Mouse (Mus musculus) adrenal gland, adult 18-20 months (tissue): ENCODE results near the gene Gm36210. TPM values are rescaled to one million over a fixed set of nuclear protein-coding genes. Genes with fewer than 3 reads are reported as not detected.

Experiments used
- DNase-seq, 2 experiments: peaks; one replicate each; pipeline ENCODE4 v3.0.0; 2021 to 2022; ENCODE audit warnings: low spot score in 2 of 2
- long read RNA-seq, 2 experiments: library from polyadenylated mRNA; stranded (forward); transcript quantifications; one replicate each; pipeline ENCODE4 v2.0.0; 2021
- total RNA-seq, 2 experiments: library from RNA; stranded (reverse); gene quantifications; 1 replicate in 1 of 2; 2 replicates in 1 of 2; pipeline ENCODE4 v1.2.3; 2021

The Gm36210 gene
- total RNA-seq: not detected
- long read RNA-seq, experiment 1: 0 reads
- long read RNA-seq, experiment 2: 0 reads

DNA sequence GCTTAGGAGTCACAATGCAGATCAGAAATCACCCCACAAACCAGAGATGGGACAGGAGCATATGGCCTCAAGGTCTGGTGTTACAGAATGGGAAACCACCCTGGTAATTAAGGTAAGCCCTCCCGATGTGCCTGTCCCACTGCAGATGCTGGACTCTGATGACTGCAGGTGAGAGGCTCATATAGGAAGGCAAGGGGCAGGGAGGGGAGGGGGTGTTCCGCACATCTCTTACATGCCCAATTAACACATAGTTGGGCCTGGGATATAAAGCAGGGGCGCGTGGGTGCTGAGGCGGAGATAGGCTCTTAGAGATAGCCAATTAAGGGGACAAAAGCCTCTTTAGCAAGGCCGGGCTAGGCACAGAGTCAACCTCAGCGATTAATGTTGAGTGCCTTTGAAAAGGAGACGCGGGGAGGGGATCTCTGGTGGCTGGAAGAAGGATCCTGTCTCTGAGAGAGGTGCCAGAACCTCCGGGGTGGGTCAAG is at the start of gene Gm36210:
Gene Gm36210 (minus strand): TSS at position 51 of the 485 bp plus-strand sequence.
- DNase-seq: no peak

DNA sequence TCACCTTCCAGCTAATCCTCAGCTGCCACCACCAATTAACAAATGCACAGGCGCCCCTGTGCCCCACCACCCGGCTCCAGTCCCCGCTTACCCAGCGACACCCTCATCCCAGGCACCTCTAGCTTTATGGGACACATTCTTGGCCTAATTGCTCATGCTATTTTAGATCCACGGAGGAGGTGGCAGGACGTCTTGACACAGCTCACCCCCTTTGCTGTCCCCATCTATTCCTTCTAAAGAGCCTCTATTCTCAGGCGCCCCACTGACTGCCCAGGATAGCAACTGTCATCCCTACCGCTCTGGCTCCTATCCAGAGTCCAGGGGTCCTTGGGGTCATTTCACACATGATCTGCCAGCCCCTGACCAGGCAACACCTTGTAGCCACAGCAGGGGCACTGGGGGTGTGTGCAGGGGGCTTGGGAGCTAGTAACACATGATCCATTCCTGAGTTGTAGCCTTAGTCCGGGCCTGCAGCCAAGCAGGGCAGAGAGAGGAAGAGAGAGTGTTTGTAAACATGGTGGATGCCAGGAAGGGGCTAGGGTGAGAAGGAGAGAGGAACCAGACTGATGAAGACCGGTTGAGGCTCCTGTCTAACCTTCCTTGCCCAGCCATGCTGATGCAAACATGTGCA is 47.6 kb upstream of the Gm36210 start:
- DNase-seq: no peak

DNA sequence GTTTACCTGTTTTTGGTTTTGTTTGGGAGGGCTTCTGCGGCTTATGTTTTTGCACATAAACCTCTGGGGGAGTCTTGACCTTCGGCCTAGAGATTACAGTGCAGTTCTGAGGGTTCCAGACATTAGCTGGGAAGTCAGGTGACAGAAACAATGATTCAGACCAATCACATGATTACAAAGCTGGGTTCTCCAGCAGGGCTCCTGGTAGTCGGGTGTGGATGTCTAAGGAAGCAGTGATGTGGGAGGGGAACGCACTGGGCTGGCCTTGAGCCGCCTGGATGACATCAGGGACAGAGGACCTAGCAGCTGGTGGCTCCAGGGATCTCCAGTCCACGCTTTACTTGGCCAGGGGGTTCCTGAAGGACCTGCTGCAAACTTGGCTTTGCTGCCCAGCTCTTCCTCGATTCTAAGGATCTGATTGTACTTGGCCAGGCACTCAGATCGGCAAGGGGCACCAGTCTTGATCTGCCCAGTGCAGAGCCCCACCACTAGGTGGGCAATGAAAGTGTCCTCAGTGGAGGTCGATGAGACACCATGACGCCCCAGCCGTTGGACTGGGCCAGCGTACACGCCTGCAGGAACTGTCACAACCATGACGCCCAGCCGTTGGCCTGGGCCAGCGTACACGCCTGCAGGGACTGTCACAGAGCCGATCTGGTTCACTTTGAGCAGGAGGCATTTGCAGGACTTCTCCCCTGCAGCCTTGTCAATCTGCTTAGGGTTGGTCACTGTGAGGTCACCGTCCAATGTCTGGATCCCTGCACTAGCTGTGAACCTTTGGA is 44.4 kb upstream of the Gm36210 start:
- no peak for DNase-seq

DNA sequence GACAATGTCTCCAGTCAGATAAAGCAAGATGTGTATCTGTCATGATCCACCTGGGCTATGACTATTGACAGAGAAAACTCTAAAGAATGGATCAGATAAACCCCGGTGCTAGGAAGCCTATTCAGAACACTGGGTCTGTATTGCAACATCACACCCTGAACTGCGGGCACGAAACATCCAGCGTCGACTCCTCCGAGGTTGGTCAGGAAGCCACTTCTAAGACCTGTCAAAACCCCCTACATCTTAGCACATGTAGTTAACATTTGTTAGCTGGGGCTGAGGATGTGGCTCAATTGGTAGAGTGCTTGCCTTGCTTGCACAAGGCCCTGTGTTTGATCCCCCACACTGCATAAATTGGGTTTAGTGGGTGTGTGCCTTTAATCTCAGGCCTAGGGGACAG is 42.1 kb upstream of the Gm36210 start:
- DNase-seq: no peak

DNA sequence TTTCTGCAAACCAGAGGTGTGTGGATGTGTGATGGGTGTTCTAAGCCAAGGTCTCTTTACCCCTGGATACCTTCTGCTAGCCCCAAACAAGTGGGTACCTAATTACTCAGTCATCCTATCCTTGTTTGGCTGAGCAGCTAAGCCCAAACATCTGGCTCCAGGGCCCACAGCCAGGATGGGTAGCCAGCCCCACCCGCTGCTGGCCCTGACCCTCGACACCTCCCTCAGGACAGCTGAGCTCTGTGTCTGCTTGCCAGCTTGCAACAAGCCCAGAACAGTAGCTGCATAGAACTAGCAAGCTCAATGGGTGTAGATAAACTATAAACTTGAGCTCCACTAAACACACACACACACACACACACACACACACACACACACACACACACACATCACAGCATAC is 41.5 kb upstream of the Gm36210 start:
- no peak for DNase-seq

DNA sequence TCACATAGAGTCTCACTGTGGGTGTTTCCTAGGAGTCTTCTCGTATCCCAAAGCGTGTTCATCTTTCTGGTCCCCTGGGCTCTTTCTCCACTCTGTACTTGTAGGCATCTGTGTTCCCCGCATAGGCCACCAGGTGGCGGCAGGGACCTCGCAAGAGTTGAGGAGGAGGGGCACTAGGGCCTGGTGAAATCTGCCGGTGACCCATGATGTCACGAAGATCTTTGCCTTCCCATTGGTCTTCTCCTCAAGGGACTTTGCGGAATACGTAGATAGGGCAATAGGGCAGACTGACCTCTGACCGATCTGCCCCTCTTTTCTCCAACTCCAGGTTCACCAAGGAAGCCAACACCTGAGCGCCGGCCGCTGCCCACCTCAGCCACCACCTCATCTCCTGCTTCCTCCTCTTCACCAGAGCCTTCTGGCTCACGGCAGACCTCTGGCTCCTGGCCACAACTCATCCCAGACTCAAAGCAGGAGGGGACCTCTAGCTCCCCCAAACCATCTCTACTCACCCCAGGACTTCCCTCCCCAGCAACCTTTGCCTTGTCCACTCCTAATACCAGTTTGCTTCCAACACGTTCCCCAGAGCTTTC is 37.0 kb upstream of the Gm36210 start:
- peak; percentile 95 to 96 for DNase-seq

DNA sequence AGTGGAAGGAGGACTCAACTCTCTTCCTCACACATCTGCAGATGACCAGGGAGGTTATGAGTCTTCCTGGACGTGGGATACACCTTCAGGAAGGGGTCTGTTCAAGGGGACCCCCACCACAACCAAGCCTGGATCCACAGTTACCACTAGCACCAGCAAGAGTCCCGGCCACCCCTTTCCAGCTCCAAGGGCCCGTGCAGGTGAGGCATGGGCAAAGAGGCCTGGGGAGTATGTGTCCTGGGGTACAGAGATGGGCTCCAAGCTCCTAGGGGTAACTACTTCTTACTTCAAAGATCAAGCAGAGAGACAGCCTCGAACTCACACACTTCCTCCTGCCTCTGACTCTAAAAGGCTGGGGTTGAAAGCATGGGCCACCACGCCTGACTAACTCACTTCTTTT is 36.4 kb upstream of the Gm36210 start:
- no peak for DNase-seq

DNA sequence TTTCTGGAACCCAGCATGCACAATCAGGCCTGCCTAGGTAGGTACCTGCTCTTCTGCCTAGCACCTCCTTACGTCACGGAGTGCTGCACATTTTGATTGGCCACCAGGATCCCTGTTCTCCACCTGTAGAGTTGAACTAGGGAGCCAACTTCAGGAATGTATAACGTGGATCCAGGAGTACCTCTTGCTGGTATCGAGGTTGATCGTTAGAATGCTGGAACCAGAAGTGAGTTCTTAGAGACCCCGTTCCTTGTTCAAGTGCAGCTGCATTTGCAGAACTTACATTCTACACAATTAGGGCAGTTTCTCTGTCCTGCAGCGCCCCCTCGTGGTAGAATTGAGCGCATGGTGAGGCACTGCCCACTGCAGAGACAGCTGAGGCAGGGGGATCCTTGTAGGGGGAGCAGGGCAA is 33.8 kb upstream of the Gm36210 start:
- DNase-seq: peak; percentile 86 to 87

DNA sequence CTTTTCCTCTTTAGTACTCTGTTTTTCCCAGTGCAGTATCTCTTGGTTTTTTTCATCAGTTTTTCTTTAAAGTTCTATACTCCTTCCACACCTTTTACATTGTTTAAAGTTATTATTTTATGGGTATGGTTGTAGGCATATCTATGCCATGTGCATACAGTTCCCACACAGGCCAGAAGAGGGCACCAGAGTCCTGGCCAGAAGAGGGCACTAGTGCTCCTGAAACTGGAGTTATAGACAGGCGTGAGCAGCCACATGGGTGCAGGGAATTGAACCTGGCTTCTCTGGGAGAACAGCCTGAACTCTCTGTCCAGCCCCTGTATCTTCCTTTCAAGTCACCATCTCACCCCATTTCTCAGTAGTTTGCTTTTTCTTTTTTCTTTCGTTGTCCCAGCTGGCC is 32.1 kb upstream of the Gm36210 start:
- peak; percentile 77 to 78 for DNase-seq

DNA sequence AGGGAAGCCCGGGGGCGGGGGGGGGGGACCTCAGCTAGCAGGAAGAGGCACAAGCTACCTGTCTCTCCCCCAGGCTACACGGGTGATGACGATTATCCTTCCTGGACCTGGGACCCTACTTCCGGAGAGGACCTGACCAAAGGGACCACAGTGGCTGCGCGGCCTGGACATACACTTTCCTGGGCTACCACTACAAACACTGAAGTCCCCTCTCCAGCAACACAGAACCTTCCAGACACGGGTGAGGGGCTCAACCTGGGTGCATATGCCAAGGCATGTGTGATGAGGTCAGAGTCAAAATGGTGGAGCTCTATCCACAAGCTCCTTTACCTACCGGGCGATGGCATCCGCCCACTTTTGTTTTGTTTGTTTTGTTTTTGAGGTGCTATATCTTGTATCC is 31.1 kb upstream of the Gm36210 start:
- DNase-seq: no peak

DNA sequence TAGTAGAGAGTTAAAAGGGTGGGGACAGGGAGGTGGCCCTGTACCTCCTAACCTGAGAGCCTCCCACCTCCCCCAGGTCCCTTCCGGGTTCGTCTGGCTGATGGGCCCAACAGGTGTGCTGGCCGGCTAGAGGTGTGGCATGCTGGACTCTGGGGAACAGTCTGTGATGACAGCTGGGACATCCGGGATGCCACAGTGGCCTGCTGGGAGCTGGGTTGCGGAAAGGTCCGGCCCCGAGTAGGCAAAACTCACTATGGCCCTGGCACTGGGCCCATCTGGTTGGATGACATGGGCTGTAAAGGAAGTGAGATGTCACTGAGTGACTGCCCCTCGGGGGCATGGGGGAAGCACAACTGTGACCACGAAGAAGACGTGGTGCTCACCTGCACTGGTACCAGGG is 30.5 kb upstream of the Gm36210 start:
- no peak for DNase-seq

DNA sequence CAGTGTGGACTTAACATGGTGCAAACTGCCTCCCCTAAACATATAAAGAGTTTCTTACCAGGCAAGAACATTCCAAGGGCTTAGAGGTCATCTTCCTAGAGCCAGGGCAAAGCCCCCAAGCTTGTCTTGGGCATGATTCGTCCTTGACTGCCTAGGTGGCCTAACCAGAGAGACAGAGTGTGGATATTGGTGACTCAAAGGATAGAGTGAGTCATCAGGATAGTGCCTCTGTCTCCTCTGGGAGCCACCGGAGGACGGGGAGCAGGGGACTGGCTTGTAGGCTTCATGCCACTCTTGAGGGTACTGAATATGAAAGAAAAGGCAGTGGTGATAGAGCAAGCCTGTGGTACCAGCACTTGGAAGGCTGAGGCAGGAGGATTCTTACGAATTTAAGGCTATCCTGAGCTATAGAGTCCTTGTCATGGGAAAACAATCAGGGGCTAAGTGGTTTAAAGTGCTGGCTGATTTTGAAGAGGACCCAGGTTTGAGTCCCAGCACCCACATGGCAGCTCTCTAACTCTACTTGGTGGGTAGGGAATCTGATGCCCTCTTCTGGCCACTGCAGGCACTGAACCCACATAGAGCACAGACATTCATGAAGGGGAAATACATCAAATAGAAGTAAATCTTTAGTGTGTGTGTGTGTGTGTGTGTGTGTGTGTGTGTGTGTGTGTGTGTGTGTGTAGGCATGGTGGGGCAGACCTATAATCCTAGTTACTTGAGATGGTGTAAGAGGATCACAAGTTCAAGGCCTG is 28.0 kb upstream of the Gm36210 start:
- no peak for DNase-seq

DNA sequence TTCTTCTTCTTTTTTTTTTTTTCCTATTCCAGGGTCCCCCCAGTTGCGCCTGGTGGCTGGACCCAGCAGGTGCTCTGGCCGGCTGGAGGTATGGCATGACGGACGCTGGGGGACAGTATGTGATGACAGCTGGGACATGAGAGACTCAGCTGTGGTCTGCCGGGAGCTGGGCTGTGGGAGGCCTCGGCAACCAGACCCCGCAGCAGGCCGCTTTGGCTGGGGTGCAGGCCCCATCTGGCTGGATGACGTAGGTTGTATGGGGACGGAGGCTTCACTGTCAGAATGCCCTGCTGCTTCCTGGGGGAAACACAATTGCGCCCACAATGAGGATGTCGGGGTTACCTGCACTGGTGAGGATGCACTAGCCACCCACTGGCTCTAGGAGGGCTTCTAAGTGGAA is 26.8 kb upstream of the Gm36210 start:
- no peak for DNase-seq

DNA sequence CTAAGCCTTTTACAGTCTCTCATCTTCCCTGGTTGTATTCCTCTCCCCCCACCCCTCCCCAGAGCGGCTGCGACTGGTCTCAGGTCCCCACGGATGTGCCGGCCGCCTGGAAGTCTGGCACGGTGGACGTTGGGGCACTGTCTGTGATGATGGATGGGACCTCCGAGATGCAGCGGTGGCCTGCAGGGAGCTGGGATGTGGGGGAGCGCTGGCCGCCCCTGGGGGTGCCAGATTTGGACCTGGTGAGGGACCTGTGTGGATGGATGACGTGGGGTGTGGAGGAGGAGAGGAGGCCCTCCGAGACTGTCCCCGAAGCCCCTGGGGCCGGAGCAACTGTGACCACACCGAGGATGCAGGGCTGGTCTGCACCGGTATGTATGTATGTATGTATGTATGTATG is 22.0 kb upstream of the Gm36210 start:
- DNase-seq: no peak

DNA sequence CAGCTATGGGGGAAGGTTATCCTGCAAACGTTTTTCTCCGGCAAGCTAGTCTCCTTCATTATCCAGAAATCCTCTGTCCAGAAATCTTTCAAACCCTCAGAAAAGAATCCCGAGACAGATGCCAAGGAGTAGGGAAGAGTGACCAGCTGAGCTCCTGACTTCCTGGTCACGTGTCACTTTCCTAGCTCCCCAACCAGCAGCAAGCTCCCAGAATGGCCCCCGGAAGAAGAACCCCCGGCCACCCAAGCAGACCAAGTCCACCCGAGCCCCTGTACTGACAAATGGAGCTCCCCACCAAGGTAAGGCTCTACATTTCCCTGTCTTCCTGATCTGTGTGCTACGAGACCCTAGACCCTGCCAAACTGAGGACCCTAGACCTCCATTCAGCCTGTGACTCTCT is 21.4 kb upstream of the Gm36210 start:
- no peak for DNase-seq

DNA sequence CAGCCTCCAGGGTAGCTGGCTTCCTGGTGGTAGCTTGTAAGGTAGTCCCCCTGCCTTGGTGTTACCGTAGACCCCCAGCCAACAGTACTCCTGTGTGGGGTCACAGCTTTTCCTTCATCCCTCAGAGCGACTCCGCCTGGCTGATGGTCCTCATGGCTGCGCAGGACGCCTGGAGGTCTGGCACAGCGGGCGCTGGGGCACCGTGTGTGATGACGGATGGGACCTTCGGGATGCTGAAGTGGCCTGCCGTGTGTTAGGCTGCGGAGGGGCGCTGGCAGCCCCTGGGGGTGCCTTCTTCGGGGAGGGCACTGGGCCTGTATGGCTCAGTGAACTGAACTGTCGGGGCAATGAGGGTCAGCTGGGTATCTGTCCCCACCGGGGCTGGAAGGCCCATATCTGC is 20.5 kb upstream of the Gm36210 start:
- DNase-seq: no peak

DNA sequence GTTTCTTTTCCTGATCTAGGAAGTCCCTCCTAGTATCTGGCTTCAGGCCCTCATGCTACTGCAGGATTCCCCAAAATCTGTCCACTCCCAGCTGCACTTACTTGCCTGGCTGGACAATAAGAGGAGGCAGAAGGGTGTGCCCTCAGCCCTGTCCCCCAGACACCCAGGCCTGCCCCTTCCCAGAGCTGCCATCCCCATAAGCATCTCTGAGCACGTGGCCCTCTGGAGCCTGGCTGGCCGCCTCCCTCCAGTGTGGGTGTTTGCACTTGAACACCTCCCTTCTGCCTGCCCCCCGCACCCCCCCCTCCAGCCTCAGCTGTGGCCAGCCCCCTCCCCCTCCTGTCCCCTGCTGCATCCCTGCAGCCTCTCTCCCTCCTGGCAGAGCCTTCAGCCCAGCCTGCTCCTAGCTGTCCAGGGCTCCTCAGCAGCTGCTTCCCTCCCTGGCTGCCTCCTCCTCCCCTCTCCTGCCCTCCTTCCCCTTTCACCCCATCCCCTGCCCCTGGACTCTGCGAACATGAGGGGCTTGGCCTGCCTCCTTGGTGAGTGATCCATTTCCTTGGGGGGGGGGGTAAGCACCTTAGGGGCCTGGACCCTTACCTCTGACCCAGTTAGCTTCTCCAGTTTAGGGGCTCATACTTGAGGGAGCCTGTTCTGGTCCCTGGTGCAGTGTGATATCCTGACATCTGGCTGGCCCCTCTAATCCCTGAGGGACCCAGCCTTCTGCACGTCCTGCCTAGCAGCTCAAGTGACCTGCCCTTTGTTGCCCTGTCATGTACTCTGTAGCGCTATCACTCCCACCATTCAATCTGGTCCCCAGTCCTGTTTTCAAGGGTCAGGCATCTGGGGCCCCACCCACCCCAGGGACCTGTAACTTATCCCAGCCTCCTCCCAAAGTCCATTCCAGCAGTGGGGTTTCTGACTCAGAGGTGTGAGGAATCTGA is 19.4 kb upstream of the Gm36210 start, which contains the start of gene Ssc5d:
Gene Ssc5d (plus strand): TSS at position 345 of the 941 bp plus-strand sequence.
- DNase-seq: no peak

DNA sequence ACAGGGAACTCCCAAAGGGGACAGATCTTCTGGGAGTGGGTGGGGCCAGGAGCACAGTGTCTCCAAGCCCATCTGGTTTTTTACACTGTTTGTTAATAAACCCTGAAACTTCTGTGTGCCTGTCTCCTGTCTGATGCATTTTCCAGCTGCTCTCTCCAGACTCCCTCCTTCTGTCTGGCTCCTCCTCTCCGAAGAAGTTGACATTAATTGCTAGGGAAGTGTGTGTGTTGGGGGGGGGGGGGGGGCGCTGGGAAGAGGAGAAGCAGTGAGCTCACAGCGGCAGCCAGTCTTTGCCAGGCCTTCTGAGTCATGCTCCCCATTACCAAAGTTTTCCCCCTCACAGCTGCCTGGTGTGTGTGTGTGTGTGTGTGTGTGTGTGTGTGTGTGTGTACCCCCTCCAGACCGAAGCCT is 18.6 kb upstream of the Gm36210 start:
- no peak for DNase-seq

DNA sequence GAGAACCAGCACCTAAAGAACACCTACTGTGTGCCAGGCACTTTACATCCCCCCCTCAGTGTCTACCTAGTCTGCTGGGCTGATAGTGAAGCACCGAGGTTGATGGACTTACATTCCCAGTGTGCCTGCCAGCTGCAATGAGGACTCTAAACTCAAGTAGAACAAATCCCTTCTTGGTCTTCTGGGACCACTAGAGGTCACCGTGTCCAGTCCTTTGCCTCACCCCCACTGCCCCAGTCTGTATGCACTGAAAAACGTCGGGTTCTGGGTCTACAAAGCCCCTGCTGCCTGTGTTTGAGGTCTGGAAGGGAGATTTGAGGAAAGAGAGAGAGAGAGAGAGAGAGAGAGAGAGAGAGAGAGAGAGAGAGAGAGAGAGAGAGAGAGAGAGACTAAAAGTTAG is 18.2 kb upstream of the Gm36210 start:
- no peak for DNase-seq
